Mouse (Mus musculus) central nervous system, embryonic 14 days (tissue): ENCODE results near the gene Tbcel. TPM values are rescaled to one million over a fixed set of nuclear protein-coding genes. Genes with fewer than 3 reads are reported as not detected.

Experiments used
- polyA plus RNA-seq: library from polyadenylated mRNA; depleted of rRNA; stranded (reverse); fragments of >200 nt; gene quantifications from 2 replicates; pipeline ENCODE4 v1.2.3, GENCODE M21; 2012; rRNA removed

Gene Tbcel
- polyA plus RNA-seq: 18.0 TPM in 2 replicates

DNA sequence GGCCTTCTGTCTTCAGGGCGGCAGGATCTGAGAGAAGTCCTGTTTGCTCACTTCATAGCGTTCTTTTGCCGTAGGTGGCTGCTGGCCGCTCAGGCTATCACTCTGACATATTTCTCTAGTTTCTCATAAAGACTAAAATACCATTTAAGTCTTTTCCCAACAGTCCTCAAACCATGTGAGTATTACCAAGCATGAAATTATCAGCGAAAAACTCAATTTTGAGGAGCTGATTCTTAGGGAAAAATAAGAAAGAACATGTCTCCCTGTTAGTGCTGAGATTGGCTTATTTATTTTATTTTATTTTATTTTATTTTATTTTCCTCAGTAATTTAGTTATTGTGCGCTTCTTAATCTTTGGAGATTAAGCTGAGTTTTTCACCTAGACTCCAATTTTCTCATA lies at the start of gene Tbcel:
TSS of gene Tbcel (minus strand) at position 101 of the 400 bp plus-strand sequence.

DNA sequence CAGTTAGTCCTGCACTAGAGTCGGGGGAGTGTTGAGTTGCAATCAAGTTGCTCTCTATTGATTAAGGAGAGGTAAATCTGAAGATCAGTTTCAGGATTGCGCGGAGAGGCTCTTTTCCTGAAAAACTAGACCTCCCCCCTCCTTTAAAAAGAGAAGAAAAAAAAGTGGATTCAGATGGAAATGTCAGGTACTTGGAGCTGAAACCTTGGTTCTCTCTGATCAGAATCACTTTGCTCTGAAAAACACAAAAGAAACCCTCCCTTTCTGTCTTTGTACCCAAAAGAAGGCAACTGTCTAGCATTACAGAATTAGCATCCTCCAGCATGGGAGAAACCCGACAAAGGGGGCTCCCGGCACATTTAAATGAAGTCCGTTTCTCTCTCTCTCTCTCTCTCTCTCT lies 107.8 kb downstream of the Tbcel start, which contains the start of gene Tecta:
TSS of gene Tecta (minus strand) at position 101 of the 400 bp plus-strand sequence.

Other genes starting within 250 kb of the Tbcel start
- 48.3 and 52.6 TPM in 2 replicates for gene Sc5d, start 243.6 kb downstream of the Tbcel start, polyA plus RNA-seq
- gene Tecta, start 107.9 kb downstream of the Tbcel start, polyA plus RNA-seq: 0.69 and 4.0 TPM in 2 replicates